Mouse (Mus musculus) forebrain, embryonic 16.5 days (tissue): Measurements from ENCODE around the gene Olfr1366. TPM values are rescaled to one million over a fixed set of nuclear protein-coding genes. Genes with fewer than 3 reads are reported as not detected.

Experiments used
- ATAC-seq: fragments of 200-750 bp; cut with Nextera tagmentation; 2 replicates; pipeline ENCODE4 v1.8.0; 2017; ENCODE audit warnings: mild to moderate bottlenecking, moderate library complexity
- H3K27ac ChIP-seq: fragments of 300-500 bp; sonication (generic); 2 replicates; pipeline ENCODE4 v1.5.1; 2014; ENCODE audit warnings: low read length, control low read depth
- H3K27me3 ChIP-seq: fragments of 300-500 bp; sonication (generic); replicated peaks from 2 replicates; pipeline ENCODE4 v1.6.1; 2014; ENCODE audit warnings: low read length; ENCODE audit not compliant: control insufficient read depth, insufficient read depth
- H3K36me3 ChIP-seq: fragments of 300-500 bp; sonication (generic); 2 replicates; pipeline ENCODE4 v1.6.1; 2014; ENCODE audit not compliant: control insufficient read depth, insufficient read depth
- H3K4me1 ChIP-seq: fragments of 300-500 bp; sonication (generic); replicated peaks from 2 replicates; pipeline ENCODE4 v1.6.1; 2014; ENCODE audit warnings: low read length; ENCODE audit not compliant: control insufficient read depth, insufficient read depth
- H3K4me2 ChIP-seq: fragments of 300-500 bp; sonication (generic); 2 replicates; pipeline ENCODE4 v1.6.1; 2014; ENCODE audit warnings: mild to moderate bottlenecking, low read length, control low read depth
- H3K4me3 ChIP-seq: fragments of 300-500 bp; sonication (generic); replicated peaks from 2 replicates; pipeline ENCODE4 v1.5.1; 2014; ENCODE audit warnings: mild to moderate bottlenecking, low read length, control low read depth
- H3K9ac ChIP-seq: fragments of 300-500 bp; sonication (generic); replicated peaks from 2 replicates; pipeline ENCODE4 v1.6.1; 2014; ENCODE audit warnings: low read depth, low read length, control low read depth
- H3K9me3 ChIP-seq: fragments of 300-500 bp; sonication (generic); 2 replicates; pipeline ENCODE4 v1.6.1; 2016; ENCODE audit warnings: low read length; ENCODE audit not compliant: control insufficient read depth
- WGBS: fragments of 180-500 bp; shearing (Covaris S2); extraction: QIAGEN DNeasy Blood & Tissue Kit; methylation state at CpG from one replicate; pipeline ENCODE4 v1.1.7; 2014; 5-methylcytosine and 5-hydroxymethylcytosine counted together
- polyA plus RNA-seq: library from polyadenylated mRNA; unstranded; fragments of >200 nt; fragmentation: Nextera tagmentation; extraction: Ambion mirVana; gene quantifications from 2 replicates; pipeline ENCODE4 v1.2.1, GENCODE M21; 2015

Olfr1366 gene
- 0.15 and 0.29 TPM in 2 replicates for polyA plus RNA-seq

GRCm38 (mm10) chr13:21542708-21543107 is at the start of gene Olfr1366:
Gene Olfr1366 (minus strand): TSS chr13:21542808.
- ATAC-seq = no peak
- H3K27me3 ChIP-seq = no peaks in the 10 kb centered on the region
- no peaks in the 10 kb centered on the region for H3K36me3 ChIP-seq
- no peak within 1 kb of the TSS for H3K4me3 ChIP-seq
- 90% methylated on average over 1 of the region's 1 CpGs for WGBS
- H3K4me2 ChIP-seq = no peak within 1 kb of the TSS
- no peaks in the 10 kb centered on the region for H3K4me1 ChIP-seq
- no peaks in the 10 kb centered on the region for H3K9me3 ChIP-seq
- H3K9ac ChIP-seq = no peak within 1 kb of the TSS
- no peak within 1 kb of the TSS for H3K27ac ChIP-seq

GRCm38 (mm10) chr13:21591618-21592017 is 49.0 kb upstream of the Olfr1366 start:
- Histone ChIP-seq H3K36me3 (no peaks in the 10 kb centered on the region), H3K27me3 (no peaks in the 10 kb centered on the region), H3K9me3 (no peaks in the 10 kb centered on the region), H3K4me3 (no peak overlapping the region), H3K4me2 (no peak overlapping the region), H3K9ac (no peak overlapping the region), H3K27ac (no peak overlapping the region), H3K4me1 (no peaks in the 10 kb centered on the region)
- 71% methylated on average over 2 of the region's 2 CpGs for WGBS
- no peak for ATAC-seq

DNA sequence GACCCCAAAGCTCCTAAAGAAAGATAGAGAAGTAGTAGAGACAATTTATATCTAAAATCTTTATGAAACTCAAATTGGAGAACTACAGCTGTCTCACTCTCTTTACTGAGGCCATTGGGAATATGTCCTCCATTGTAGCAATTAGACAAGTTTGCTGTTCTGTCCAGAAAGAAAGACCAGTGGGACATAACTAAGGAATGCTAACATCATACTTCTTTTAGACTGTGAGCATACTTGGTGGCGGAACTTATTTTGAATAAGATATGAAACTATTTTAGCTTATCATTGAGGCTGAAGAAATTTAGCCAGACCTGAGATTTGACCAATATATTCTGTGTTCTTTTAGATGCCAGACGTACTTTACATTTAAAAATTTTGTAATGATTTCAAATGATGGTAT is 39.1 kb upstream of the Olfr1366 start, which contains the start of gene Olfr1364:
Gene Olfr1364, minus strand, starts transcription at position 101 of the 400 bp plus-strand sequence.
- no peaks in the 10 kb centered on the region for H3K4me1 ChIP-seq
- no peak within 1 kb of the TSS for H3K9ac ChIP-seq
- no peaks in the 10 kb centered on the region for H3K9me3 ChIP-seq
- H3K27me3 ChIP-seq = no peaks in the 10 kb centered on the region
- no peak for ATAC-seq
- WGBS = 94% methylated on average over 2 of the region's 2 CpGs
- H3K4me2 ChIP-seq = no peak within 1 kb of the TSS
- no peak within 1 kb of the TSS for H3K4me3 ChIP-seq
- no peak within 1 kb of the TSS for H3K27ac ChIP-seq
- H3K36me3 ChIP-seq = no peaks in the 10 kb centered on the region

- Histone ChIP-seq H3K9me3 (no peaks in the 10 kb centered on the region), H3K27ac (no peak within 1 kb of the TSS), H3K4me3 (no peak within 1 kb of the TSS), H3K4me2 (no peak within 1 kb of the TSS), H3K4me1 (no peaks in the 10 kb centered on the region), H3K36me3 (no peaks in the 10 kb centered on the region), H3K9ac (no peak within 1 kb of the TSS), H3K27me3 (no peaks in the 10 kb centered on the region)
- 53% methylated on average over 1 of the region's 1 CpGs for WGBS
- no peak for ATAC-seq
Observed at GRCm38 (mm10) chr13:21559793-21560192, 17.2 kb upstream of the Olfr1366 start, which contains the start of gene Olfr1535. Gene Olfr1535 (minus strand): TSS chr13:21559893.

DNA sequence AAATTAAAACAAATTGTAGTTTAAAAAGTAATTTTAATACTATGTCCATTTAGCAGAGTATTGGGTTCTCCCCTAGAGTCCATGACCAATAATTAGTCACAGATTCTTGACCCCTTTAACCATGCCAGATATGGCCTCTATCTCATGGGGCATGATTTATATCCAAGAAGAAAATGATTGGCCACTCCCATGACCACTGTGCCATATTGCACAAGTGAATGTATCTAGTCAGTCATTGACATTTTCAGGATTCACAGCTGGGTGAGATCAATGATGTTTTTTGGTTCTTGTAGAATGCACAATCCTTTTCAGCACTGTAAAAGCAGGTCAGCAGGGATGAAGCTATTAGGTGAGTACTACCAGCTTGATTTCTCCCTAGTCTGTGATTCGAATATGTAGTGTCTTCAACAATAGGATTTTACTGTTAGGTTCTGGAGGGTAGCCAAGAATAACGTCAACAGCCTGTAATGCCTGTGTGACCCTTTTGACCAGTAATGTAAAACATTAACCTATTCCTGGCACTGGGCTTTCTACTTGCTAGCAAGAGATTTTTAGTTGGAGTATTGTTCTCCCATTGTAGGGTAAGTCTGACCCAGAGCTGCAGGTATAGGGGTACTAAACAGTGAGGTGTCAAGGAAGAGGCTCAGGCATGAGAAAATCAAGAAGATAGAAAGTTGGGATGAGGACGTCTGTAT is 8.0 kb upstream of the Olfr1366 start:
- H3K36me3 ChIP-seq = no peaks in the 10 kb centered on the region
- H3K9ac ChIP-seq = no peak overlapping the region
- WGBS = 47% methylated on average over 3 of the region's 3 CpGs
- H3K4me1 ChIP-seq = no peaks in the 10 kb centered on the region
- no peak for ATAC-seq
- H3K27ac ChIP-seq = no peak overlapping the region
- no peak overlapping the region for H3K4me3 ChIP-seq
- H3K27me3 ChIP-seq = no peaks in the 10 kb centered on the region
- H3K4me2 ChIP-seq = no peak overlapping the region
- no peaks in the 10 kb centered on the region for H3K9me3 ChIP-seq

GRCm38 (mm10) chr13:21549487-21549886 is 6.9 kb upstream of the Olfr1366 start:
- ATAC-seq = no peak
- H3K4me3 ChIP-seq = no peak overlapping the region
- no peaks in the 10 kb centered on the region for H3K9me3 ChIP-seq
- no peak overlapping the region for H3K9ac ChIP-seq
- no peaks in the 10 kb centered on the region for H3K36me3 ChIP-seq
- no peaks in the 10 kb centered on the region for H3K27me3 ChIP-seq
- no peak overlapping the region for H3K4me2 ChIP-seq
- no peaks in the 10 kb centered on the region for H3K4me1 ChIP-seq
- 87% methylated on average over 3 of the region's 3 CpGs for WGBS
- H3K27ac ChIP-seq = no peak overlapping the region

DNA sequence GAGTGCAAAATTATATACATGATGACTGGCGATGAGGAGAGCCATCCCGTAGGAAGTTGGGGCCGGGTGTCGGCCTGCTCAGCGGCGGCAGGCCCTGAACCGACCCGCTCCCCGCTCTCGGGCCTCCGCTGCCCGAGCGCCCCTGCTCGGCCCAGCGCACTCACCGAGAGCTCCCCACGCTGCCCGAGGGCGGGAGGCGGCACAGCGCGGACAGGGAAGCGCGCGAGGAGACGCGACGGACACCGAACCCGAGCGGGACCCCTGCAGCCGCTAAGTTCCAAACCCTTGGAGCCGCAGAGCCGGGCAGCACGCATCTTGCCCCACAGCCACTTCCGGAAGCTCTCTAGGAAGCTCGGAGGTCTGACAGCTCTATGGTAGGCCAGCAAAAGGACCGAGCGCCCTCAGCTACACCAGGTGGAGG is 11.8 kb downstream of the Olfr1366 start, which contains the start of gene Zkscan8:
Gene Zkscan8, minus strand, starts transcription at position 340 of the 421 bp plus-strand sequence.
- Histone ChIP-seq H3K9me3 (no peaks in the 10 kb centered on the region), H3K27me3 (0 out of 2 replicates have a peak, but pooled peaks cover 2% of the 10 kb centered on the region), H3K4me3 (peak within 1 kb of the TSS; percentile 75), H3K36me3 (peaks cover 7% of the 10 kb centered on the region), H3K4me1 (peaks cover 4% of the 10 kb centered on the region; the same call in 1 of the 2 replicates), H3K4me2 (peak within 1 kb of the TSS; percentile 68), H3K9ac (peak within 1 kb of the TSS; percentile 97), H3K27ac (peak within 1 kb of the TSS; percentile 74)
- ATAC-seq = peak; percentile 99
- WGBS = 0% methylated on average over 39 of the region's 39 CpGs

DNA sequence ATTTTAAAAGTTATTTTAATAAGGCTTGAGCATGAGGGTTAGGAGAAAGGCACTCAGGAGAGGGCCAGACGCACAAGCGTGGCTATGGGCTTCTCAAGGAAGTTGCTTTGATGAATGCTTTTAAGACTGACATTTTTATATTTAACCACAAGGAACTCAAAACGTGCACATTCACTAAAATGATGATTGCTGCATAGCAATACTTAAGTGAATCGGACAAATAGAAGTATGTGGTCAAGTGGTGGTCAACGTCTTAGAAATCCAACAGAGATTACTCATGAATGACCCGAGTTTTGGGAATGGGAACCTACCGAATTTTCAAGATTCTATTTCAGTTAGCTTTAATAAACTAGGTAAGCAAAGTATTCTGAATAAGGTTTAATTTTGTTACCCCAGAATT is 12.5 kb downstream of the Olfr1366 start:
- no peaks in the 10 kb centered on the region for H3K9me3 ChIP-seq
- ATAC-seq = no peak
- WGBS = 51% methylated on average over 7 of the region's 7 CpGs
- H3K4me2 ChIP-seq = peak overlapping the region; percentile 60
- H3K27ac ChIP-seq = no peak overlapping the region
- no peaks in the 10 kb centered on the region for H3K27me3 ChIP-seq
- peak overlapping the region; percentile 33 for H3K4me3 ChIP-seq
- H3K4me1 ChIP-seq = peaks cover 4% of the 10 kb centered on the region; the same call in 1 of the 2 replicates
- H3K36me3 ChIP-seq = peaks cover 9% of the 10 kb centered on the region
- H3K9ac ChIP-seq = no peak overlapping the region

DNA sequence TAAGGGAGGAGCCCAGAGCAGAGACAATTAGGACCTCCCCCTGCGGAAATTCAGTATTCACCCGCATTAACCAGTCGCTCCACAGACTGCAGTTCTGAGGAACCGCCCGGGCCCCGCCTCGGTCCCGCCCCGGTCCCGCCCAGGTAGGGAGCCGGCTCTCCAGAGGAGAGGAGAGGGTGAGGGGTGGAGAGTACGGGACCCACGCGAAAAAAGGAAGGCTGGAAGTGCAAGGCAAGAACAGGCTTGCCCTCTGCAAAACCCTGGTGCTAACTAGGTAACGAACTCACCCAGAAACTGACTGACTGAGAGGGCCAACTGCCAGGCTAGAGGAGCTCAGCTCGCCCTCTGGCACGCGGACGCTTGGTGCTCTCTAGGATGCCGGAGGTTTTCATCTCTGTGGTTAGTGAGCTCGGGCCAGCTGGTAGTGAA is 36.4 kb downstream of the Olfr1366 start:
- peak; percentile 100 for ATAC-seq
- WGBS = 0% methylated on average over 21 of the region's 21 CpGs

More for the DNA sequence above, 36.4 kb downstream of the Olfr1366 start:
- Histone ChIP-seq H3K9me3 (no peaks in the 10 kb centered on the region), H3K27me3 (no peaks in the 10 kb centered on the region), H3K9ac (peak overlapping the region; percentile 73), H3K4me2 (peak overlapping the region; percentile 81), H3K4me1 (peaks cover 4% of the 10 kb centered on the region), H3K4me3 (peak overlapping the region; percentile 62), H3K27ac (peak overlapping the region; percentile 81), H3K36me3 (no peaks in the 10 kb centered on the region)
